Comparison of ENCODE assay signal across 8 mouse cellular contexts in genomic region chr5:124326829-124327228, GRCm38 (mm10). TPM values are rescaled to one million over a fixed set of nuclear protein-coding genes. Genes with fewer than 3 reads are reported as not detected.
DNase-seq lines count a peak whose midpoint lies in the region; ATAC-seq and TF ChIP-seq lines count a peak whose summit lies in the region.

No protein-coding gene starts in this region.

- peak overlapping the region; percentile 86 for H3K9ac ChIP-seq in heart, embryonic 13.5 days
- peak overlapping the region; percentile 70 for H3K9ac ChIP-seq in liver, postnatal 0 days (replicated peaks)

- TF ChIP-seq EP300 in liver, postnatal 0 days (IDR thresholded peaks at IDR 0.05; ENCODE audit: low read depth): no peak

- no peak for TF ChIP-seq CTCF in G1E (IDR thresholded peaks at IDR 0.05; ENCODE audit: low read depth, low read length)
- TF ChIP-seq CTCF in liver, postnatal 0 days (IDR thresholded peaks at IDR 0.05; ENCODE audit: low read depth): no peak

- no peak for ATAC-seq in G1E (ENCODE audit: extremely low read depth, insufficient number of reproducible peaks, low FRiP score, poor library complexity, severe bottlenecking)
- ATAC-seq in heart, embryonic 13.5 days (ENCODE audit: extremely low read depth, insufficient number of reproducible peaks, low FRiP score, low TSS enrichment): no peak
- no peak for ATAC-seq in liver, postnatal 0 days

- peaks cover 44% of the 10 kb centered on the region for H3K4me1 ChIP-seq in G1E (ENCODE audit: insufficient read depth, low read depth, low read length)
- peaks cover 21% of the 10 kb centered on the region for H3K4me1 ChIP-seq in heart, embryonic 13.5 days
- H3K4me1 ChIP-seq in liver, postnatal 0 days (ENCODE audit: insufficient read depth): peaks cover 14% of the 10 kb centered on the region

- H3K27me3 ChIP-seq in G1E (ENCODE audit: insufficient read depth, low read length): no peaks in the 10 kb centered on the region
- no peaks in the 10 kb centered on the region for H3K27me3 ChIP-seq in heart, embryonic 13.5 days (replicated peaks)
- no peaks in the 10 kb centered on the region for H3K27me3 ChIP-seq in liver, postnatal 0 days (ENCODE audit: insufficient read depth, low read length)

- no peaks in the 10 kb centered on the region for H3K9me3 ChIP-seq in G1E (replicated peaks)
- no peaks in the 10 kb centered on the region for H3K9me3 ChIP-seq in heart, embryonic 13.5 days
- H3K9me3 ChIP-seq in liver, postnatal 0 days (ENCODE audit: low read length): no peaks in the 10 kb centered on the region

- 1% methylated on average over 8 of the region's 8 CpGs for WGBS in heart, embryonic 13.5 days
- 8% methylated on average over 8 of the region's 8 CpGs for WGBS in liver, postnatal 0 days (ENCODE audit: insufficient replicate concordance)

- peak; percentile 28 to 36 for DNase-seq in cerebellum, postnatal 25 days
- no peak for DNase-seq in cerebellum, adult 11-12 months
- DNase-seq in G1E (ENCODE audit: low spot score): no peak
- DNase-seq in liver, postnatal 0 days: no peak
- no peak for DNase-seq in right cerebral cortex, adult 2 months (ENCODE audit: low spot score in 2 of 2)
- no peak for DNase-seq in frontal cortex, postnatal 25 days (ENCODE audit: low spot score in 2 of 2)
- no peak for DNase-seq in right cerebral cortex, postnatal 4 days

- H3K36me3 ChIP-seq in G1E (replicated peaks): peaks cover 37% of the 10 kb centered on the region
- H3K36me3 ChIP-seq in heart, embryonic 13.5 days: peaks cover 28% of the 10 kb centered on the region
- H3K36me3 ChIP-seq in liver, postnatal 0 days (replicated peaks; ENCODE audit: insufficient read depth, low read length): no peaks in the 10 kb centered on the region

- peak overlapping the region; percentile 96 for H3K4me2 ChIP-seq in heart, embryonic 13.5 days
- H3K4me2 ChIP-seq in liver, postnatal 0 days (ENCODE audit: low read depth, low read length): peak overlapping the region; percentile 89

- H3K27ac ChIP-seq in heart, embryonic 13.5 days (replicated peaks): peak overlapping the region; percentile 93
- peak overlapping the region; percentile 96 for H3K27ac ChIP-seq in liver, postnatal 0 days (ENCODE audit: low read depth)

- peak overlapping the region; percentile 85 for H3K4me3 ChIP-seq in G1E (ENCODE audit: low read depth, low read length)
- peak overlapping the region; percentile 78 for H3K4me3 ChIP-seq in heart, embryonic 13.5 days
- peak overlapping the region; percentile 68 for H3K4me3 ChIP-seq in liver, postnatal 0 days (ENCODE audit: low read depth, low read length)

RNA-seq across cellular contexts. Expression of gene Mphosph9, which starts 0.9 kb away (rescaled TPM):
- total RNA-seq in G1E (2014; fragmentation: Nextera tagmentation): 16.8 and 24.2 TPM in 2 replicates
- total RNA-seq in G1E (2017): 22.8 and 23.2 TPM in 2 replicates
- polyA plus RNA-seq in G1E (2012): 2.0 and 2.4 TPM in 2 replicates
- 10.2 and 13.6 TPM in 2 replicates for polyA plus RNA-seq in heart, embryonic 13.5 days (2015; fragmentation: Nextera tagmentation; extraction: Ambion mirVana)
- 2.6 and 3.0 TPM in 2 replicates for polyA plus RNA-seq in liver, postnatal 0 days (2015; fragmentation: Nextera tagmentation; extraction: Ambion mirVana)

RNA-seq across cellular contexts. Expression of gene 2810006K23Rik, which starts 1.1 kb away (rescaled TPM):
- total RNA-seq in G1E (2014; fragmentation: Nextera tagmentation) (26.8 and 29.5 TPM in 2 replicates), G1E (2017) (18.9 and 19.8 TPM in 2 replicates)
- 5.9 and 7.7 TPM in 2 replicates for polyA plus RNA-seq in G1E (2012)
- 18.5 and 19.5 TPM in 2 replicates for polyA plus RNA-seq in heart, embryonic 13.5 days (2015; fragmentation: Nextera tagmentation; extraction: Ambion mirVana)
- polyA plus RNA-seq in liver, postnatal 0 days (2015; fragmentation: Nextera tagmentation; extraction: Ambion mirVana): 4.5 and 4.9 TPM in 2 replicates

RNA-seq across cellular contexts. Expression of gene Cdk2ap1, which starts 36.1 kb away (rescaled TPM):
- total RNA-seq in G1E (2014; fragmentation: Nextera tagmentation) (183 and 193 TPM in 2 replicates), G1E (2017) (150 and 200 TPM in 2 replicates)
- polyA plus RNA-seq in G1E (2012): 145 and 163 TPM in 2 replicates
- 20.5 and 23.9 TPM in 2 replicates for polyA plus RNA-seq in heart, embryonic 13.5 days (2015; fragmentation: Nextera tagmentation; extraction: Ambion mirVana)
- polyA plus RNA-seq in liver, postnatal 0 days (2015; fragmentation: Nextera tagmentation; extraction: Ambion mirVana): 31.7 and 44.7 TPM in 2 replicates

Comparison
In these comparisons a context has a peak if more than half of its experiments do, and no peak if none do; other contexts are left out.
1. DNase-seq: peak in cerebellum, postnatal 25 days (2 of 2); none in cerebellum, adult 11-12 months (single experiment), G1E (single experiment), liver, postnatal 0 days (single experiment), right cerebral cortex, adult 2 months (0 of 2), frontal cortex, postnatal 25 days (0 of 2) and right cerebral cortex, postnatal 4 days (single experiment).
2. Peak in every context shown above with its lines, with median percentiles within 50 percentile points of each other: H3K4me3 ChIP-seq.